Mouse (Mus musculus): ENCODE data around the gene Nat8f4.
"Not testable (repeated sequence)": the region's sequence is repeated elsewhere in the genome, so short reads cannot be mapped to it uniquely, and the experiment has no call there.

Nat8f4 gene

DNA sequence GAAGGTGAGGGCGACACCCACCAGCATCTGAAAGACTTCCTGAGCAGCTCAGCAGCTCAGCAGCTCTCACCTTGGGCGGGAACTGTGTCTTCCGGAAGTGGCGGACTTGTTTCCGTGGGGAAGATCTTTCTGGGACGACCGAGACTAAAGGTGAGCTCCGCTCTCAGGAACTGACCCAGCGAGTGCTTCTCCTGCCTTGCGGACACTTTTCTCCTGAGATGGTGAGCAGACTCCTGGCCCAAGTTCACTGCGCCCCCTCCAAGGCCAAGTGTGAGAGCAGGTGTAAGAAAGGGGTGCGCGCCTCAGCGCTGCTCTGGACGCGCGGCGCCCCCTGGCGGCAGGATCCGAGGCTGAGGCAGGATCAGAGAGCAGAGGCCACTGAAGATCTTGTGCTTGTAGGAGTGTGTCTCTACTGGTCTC, at the start of gene Nat8f4:
Gene Nat8f4 (minus strand): TSS at position 243 of the 420 bp plus-strand sequence.
- DNase-seq (ENCODE audit: low spot score in 2 of 2): peak; percentile 48 to 68

DNA sequence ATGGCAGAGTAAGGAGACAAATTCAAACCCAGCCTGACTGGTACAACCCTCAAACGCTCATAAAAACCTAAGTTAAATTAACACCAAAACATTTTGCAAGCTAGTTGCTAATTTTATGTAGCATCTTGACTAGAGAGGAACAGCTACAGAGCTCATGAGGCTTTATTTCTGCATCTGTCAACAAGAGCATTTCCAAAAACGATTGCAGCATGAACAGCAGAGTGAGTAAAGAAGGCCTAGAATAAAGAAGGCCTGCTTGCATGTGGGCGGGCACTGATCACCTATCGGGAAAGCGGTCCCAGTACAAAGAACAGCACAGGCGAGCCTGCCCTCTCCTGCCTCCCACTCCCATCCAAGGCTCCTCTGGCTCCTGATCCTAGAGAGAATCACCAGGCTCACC, 43.9 kb upstream of the Nat8f4 start:
- DNase-seq (ENCODE audit: low spot score in 2 of 2): no peak

DNA sequence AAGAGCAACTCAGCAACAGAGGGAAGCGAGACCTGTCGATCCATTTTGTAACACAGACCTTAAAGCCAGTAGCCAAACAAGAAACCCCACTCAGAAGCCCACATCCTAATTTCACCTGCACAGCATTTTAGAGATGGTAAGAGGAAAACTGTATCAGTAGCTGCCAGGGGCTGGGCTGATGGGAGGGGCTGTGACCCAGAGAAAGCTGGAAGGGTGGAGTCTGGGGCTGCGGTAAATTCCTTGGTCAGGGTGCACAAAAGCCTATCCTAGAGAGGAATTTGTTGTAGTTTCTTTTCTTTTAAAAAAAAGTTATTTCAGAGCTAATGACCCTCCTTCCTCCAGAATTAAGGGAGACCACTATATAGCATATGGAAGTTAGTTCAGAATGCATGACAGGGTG, 37.8 kb upstream of the Nat8f4 start:
- no peak for DNase-seq (ENCODE audit: low spot score in 2 of 2)

DNA sequence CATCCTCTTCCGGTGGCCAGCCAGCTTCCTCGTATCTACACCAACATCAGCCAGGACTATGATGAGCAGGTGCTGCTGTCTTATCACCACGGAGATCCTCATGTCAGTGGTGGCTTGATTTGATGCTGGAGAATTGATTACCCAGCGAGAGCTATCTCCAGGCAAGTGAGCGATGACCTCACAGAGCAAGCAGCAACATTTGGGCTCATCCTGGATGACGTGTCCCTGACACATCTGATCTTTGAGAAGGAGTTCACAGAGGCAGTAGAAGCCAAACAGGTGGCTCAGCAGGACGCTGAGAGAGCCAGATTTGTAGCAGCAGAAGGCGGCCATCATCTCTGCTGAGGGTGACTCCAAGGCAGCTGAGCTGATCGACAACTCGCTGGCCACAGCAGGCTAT, 34.0 kb upstream of the Nat8f4 start:
- no peak for DNase-seq (ENCODE audit: low spot score in 2 of 2)

DNA sequence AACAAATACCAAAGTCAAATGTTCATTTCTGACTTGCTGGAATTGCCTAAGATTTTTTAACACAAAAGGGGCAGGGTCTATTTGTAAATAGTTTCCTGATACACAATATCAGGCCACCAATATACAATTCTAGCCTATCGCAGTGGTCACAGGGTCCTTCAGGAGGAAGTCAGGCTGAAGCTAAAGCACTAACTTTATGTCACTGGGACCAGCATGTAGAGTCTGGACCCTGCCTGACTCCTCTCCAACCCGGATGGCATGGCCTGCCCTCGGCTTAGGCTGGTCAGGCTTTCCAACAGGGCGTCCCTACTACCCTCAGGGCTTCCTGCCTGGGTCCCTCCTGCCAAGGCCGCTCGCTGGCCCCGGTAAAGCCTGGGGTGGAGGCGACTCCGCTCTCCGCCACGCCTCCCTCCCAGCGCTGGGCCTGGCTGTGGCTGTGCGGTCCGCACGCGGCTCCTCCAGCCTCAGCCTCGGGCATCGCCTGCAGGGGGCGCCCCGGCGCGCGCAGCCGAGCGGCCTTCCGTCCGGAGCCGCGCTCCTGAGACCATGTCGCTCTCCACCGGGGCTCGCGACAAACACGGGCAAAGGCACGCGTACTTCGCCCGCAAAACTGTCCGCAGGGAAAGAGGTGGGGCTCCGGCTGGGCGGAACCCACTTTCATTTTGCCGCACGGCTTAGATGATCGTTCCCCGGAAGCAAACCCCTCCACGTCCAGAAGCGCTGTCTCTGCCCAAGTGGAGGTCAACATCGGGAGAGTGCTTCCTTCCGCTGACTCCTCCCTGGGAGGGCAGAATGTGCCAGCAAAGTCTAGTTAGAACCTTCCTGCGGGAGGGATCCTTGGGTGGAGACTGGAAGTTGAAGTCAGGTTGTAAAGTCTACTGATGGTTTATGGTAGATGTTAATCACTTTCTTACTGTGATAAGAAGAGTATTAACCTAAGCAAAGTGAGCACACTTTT, 32.1 kb upstream of the Nat8f4 start:
- DNase-seq (ENCODE audit: low spot score in 2 of 2): peak; percentile 91 to 92

DNA sequence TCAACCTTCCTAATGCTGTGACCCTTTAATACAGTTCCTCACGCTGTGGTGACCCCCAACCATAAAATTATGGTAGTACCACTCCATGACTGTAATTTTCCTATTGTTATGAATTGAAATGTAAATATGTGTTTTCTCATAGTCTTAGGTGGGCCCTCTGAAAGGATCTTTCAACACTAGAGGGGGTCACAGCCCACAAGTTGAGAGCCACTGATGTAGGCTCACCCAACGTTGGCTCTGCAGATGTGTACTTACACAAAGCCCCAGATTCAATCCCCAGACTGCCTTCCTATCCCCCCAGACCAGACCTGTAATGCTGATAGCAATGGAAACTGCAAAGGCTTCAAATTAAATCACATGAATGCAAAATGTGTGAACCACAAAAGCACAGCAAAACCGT, 31.0 kb upstream of the Nat8f4 start:
- no peak for DNase-seq (ENCODE audit: low spot score in 2 of 2)

DNA sequence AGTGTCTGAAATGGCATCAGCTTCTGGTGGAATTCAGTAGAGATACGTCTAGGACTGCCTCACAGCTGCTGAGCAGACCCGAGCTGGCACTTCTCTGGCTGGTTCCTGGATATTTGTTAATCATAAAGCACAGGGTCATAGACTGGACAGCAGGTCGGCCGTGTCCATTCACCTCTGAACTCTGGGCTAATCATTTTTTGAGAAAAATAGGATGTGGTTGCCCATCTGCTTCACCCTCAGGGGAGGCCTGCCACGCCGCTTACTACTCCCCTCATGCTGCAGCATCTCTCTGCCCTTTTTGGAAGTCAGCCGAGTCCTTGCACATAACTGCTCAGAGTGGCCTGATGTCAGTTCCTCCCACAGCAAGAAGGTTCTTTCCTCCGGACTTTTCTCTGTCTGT, 29.4 kb upstream of the Nat8f4 start:
- no peak for DNase-seq (ENCODE audit: low spot score in 2 of 2)

DNA sequence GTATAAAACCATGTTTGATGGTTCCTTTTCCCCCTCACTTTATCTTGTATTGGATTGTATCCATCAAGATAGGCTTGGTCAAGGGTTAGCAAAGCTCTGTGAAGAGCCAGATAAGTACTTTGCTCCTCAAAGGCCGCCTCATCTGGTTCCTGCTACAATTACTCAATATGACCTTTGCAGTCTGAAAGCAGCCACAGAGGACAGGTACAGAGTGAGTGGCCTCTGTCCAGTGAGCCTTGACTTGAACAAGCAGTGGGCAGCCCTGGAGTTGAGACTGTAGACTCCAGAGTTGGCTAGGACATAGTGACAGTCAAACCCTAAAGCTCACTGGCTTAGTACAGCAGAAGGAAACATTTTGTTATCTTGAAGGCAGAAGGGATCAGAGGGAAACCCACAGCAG, 24.6 kb upstream of the Nat8f4 start:
- no peak for DNase-seq (ENCODE audit: low spot score in 2 of 2)

DNA sequence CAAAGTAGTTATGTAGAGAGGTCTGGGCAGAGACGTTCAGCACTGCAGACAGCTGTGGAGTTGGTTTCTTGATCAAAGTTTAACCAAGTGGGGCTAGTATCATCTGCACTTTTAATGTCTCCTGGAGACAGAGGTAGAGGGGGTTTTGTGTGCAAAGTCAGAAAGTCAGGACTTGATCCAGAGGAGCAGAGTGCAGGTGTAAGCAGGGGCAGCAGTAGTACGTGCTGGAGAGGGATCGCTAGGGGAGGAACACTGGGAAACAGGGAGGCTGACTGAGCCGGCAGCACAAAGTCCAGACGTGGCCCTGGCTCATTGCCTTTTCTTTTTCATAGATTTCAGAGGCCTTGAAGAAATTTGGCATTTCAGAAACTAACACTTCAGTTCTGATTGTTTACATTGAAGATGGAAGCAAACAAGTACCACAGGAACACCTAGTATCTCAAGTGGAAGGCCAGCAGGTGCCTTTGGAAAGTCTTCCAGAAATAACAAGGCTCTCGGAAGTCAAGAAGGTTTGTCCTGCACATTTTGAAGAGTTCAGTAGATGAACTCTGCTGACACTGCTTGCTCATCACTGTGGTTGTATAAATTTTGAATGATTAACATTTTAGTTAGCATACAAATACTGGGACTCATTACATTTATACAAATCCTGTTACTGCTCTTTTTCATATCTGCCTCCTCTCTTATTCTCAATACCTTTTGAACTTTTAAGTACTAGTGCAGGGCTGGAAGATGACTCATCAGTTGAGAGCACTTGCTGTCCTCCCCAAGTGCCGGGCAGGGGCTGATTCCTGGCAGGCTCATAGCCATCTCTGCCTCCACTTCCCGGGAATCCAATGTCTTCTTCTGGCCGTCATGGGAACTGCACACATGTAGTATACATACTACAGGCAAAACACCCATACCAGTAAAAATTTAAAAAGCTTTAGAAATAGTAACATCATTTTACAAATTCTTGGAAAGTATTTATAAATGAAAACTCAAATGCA, 23.1 kb upstream of the Nat8f4 start:
- DNase-seq (ENCODE audit: low spot score in 2 of 2): no peak

DNA sequence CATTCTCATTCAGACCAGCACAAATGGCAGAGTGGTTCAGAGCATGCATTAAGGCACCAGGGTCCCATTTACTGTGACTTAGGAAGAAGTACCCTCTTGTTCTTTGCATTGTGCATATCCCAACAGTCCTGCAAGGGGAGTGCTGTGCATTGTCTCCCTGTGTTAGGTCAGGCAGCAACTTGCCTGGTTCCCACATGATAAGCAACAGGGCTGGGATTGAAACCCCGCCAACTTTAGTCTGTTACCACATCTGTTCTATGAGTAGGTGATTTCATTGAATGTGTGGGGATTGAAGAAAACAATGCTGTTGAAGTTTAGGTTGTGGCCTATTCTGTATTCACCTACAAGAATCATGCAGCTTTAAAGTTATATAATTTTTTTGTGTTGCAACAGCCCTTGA, 22.0 kb upstream of the Nat8f4 start:
- no peak for DNase-seq (ENCODE audit: low spot score in 2 of 2)

DNA sequence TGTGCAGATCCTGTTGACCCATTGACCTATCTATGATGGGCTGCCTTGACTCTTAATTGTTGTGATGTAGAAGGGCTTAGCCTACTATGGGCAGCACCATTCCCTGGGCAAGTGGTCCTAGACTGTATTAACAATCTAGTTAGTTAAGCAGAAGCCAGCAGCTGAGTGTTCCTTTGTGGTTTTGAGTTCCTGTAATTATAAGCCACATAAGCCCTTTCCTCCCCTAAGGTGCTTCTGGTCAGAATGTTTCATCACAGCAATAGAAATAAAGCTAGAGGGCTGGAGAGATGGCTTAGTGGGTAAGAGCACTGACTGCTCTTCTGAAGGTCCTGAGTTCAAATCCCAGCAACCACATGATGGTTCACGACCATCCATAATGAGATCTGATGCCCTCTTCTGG, 19.0 kb upstream of the Nat8f4 start:
- no peak for DNase-seq (ENCODE audit: low spot score in 2 of 2)

DNA sequence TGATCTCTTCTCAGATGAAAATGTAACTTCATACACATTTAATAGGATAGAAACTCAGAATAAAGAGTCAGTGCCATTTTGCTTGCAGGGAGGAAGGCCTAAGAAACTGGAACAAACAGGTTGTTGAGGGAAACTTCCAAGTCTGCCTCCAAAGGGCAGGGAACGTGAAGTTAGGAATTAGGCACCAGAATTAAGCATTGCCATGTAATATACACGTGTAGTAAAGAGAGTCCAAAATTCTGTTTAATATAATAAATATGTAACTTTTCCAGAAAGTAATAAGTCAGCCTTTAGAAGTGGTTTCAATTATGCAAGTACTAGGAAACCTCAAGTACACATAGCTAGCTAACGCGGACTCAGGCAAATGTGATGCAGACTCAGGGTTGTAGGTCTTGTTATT, 14.7 kb upstream of the Nat8f4 start:
- DNase-seq (ENCODE audit: low spot score in 2 of 2): no peak

DNA sequence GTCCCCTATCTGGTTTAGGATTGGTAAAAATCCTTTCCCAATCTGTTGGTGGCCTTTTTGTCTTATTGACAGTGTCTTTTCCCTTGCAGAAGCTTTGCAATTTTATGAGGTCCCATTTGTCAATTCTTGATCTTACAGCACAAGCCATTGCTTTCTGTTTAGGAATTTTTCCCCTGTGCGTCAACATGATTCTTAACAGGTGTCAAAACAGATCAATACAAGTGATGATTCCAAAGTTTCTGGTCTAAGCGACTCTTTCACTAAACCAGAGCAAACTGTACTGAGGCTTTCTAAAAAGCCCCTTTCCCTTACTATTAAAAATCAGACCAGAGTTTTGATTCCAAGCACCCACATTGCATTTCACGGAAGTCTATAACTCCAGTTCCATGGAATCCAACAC, 13.7 kb upstream of the Nat8f4 start:
- not testable (repeated sequence) for DNase-seq (ENCODE audit: low spot score in 2 of 2)

DNA sequence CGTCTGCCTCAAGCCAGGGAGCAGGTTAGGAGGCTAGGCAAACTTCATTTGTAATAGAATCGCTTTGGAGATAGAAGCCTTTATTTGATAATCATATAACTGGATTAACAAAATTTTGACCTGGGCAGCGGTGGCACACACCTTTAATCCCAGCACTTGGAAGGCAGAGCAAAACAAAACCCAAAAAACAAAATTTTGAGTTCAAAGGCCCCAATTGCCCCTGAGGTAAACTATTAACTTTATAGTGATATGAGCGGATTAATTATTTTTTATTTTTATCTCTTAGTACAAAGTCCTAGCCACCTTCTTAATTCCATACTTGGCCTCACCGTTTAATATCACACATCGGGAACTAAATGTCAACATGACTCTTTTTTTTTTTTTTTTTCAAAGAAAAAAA, 11.9 kb upstream of the Nat8f4 start:
- DNase-seq (ENCODE audit: low spot score in 2 of 2): no peak

DNA sequence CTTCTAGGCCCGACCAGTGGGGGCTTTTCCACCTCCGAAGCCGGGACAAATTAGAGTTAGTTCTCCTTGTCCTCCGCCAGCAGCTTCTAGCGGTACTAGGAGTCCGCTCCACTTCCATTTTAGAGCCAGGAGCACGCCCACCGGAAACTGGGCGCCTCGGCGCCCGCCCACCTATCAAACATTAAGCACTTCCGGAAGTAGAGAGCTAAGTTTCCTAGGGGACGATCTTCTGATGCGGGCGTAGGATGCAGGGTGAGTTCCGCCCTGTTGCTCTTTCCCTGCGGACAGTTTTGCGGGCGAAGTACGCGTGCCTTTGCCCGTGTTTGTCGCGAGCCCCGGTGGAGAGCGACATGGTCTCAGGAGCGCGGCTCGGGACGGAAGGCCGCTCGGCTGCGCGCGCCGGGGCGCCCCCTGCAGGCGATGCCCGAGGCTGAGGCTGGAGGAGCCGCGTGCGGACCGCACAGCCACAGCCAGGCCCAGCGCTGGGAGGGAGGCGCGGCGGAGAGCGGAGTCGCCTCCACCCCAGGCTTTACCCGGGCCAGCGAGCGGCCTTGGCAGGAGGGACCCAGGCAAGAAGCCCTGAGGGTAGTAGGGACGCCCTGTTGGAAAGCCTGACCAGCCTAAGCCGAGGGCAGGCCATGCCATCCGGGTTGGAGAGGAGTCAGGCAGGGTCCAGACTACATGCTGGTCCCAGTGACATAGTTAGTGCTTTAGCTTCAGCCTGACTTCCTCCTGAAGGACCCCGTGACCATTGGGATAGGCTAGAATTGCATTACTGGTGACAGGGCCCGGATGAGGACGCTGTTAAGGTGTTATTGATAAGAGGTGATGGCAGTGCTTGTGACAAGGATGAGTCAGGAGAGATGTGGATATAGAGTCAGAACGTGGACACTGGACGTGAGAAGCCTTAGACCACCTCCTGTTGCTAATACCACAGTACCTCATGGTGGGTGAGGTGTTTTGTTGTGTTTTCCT, 11.1 kb upstream of the Nat8f4 start, which contains the start of gene Nat8f1:
Gene Nat8f1 (minus strand): TSS at position 149 of the 975 bp plus-strand sequence.
- peak; percentile 90 to 94 for DNase-seq (ENCODE audit: low spot score in 2 of 2)

DNA sequence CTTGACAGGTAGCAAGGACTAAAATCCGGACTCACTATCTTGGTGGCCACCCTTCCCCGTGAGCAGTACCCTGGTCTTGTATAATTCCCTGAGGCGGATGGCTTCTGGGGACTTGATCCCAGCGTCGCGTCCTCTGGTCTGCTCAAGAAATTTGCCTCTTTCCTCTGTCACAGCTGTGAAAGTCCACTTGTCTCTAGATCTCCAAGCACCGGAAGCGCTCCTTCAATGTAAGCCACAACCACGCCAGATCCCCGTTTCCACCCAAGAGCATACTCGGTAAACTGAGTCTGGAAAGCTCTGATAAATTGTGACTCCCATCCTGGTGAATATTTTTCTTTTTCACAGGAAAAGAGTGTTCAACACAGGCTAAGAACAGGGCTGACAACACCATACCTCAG, 10.5 kb upstream of the Nat8f4 start:
- no peak for DNase-seq (ENCODE audit: low spot score in 2 of 2)

DNA sequence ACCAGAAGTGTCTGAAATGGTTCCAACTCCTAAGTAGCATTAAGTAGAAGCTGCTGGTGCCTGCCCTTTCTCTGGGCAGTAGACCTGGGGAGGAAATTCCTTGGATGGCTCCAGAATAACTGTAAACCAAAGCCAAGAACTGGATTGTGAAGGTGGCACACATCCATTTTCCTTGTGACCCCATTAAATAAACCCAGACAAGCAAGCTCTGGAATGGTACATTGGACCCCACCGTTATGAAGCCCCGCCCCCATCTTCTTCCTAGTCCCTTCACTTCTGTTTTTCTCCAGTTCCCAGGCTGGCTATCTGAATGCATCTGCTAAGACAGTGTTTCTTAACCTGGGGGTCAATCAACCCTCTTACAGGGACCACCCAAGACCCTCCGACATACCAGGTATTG, 6.9 kb upstream of the Nat8f4 start, which contains the start of gene Tprkb:
Gene Tprkb (plus strand): TSS at position 279 of the 400 bp plus-strand sequence.
- no peak for DNase-seq (ENCODE audit: low spot score in 2 of 2)

DNA sequence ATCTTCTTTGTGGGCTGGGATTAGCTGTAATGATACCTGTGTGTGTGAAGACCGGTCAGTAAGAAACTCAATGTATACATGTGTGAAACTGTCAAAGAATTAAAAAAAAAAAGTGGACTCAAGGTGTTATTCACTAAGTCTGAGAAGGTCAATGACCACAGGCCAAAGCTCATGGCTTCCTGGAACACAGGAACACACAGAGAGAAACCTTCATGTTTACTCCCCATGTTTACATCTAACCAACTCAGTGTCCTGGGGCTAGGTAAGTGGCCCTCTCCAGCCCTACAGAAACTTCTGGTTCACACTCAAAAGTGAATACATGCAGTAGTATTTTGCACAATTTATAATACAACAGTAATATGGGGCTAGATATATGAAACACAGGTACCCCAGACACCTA, 5.0 kb upstream of the Nat8f4 start:
- no peak for DNase-seq (ENCODE audit: low spot score in 2 of 2)

DNA sequence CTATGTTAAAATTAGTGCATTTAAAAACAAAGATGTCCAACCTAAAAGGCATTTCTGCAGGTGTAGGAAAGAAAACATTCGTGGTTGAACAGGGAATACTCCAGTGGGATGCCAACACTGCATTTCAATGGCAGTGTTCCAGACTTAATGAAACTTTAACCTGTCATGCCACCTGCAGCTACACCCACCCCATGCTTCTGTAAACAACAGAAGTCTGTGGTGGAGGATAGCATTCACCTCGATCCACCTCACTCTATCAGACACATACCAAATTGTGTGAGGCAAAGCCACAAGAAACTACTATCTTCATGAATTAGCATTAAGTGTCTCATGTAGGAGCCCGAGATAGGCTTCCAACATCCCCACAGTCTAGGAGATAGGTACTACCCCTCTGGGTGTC, 3.7 kb upstream of the Nat8f4 start:
- DNase-seq (ENCODE audit: low spot score in 2 of 2): no peak

DNA sequence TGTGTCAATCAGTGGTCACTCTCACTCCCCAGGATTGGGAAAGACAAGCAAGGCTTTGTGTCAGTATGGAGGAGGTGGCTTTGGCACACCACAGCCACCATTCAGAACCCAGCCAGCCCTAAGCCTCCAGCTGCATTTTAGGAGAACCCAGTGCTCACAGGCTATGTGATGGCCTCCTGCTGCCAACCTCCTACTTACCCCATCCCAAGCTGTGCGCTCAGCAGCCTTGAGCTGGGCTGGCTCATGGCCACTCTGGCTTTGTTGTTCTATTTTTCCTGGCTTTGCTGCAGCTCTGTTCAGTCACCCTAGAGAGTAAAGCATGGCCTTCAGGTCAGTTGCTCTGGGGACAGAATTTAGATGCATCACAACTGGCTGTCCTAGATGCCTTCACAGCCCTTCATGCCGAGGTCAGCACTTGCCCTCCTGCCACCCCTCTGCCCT, 2.2 kb upstream of the Nat8f4 start:
- DNase-seq (ENCODE audit: low spot score in 2 of 2): peak; percentile 35 to 55

DNA sequence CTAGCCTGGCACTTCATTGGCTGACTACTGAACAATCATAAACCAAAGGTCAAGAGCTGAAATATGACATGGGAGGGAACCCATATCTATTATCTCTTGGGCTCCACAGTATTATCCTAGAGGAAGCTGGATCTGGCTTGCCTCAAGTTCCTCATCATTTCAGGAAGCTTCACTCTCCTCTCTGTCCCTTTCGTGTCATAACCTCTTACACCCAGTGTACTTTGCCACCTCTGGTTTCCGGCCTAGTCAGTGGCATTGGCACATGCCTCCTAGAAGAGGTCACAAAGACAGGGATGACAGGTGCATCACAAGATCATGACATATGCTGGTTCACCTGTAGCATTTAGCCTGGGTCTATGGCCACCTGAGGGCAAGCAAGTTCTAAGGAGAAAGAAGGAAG, 2.4 kb downstream of the Nat8f4 start:
- no peak for DNase-seq (ENCODE audit: low spot score in 2 of 2)

Measured in heart, adult 9 months (tissue).